Mouse (Mus musculus) testis, adult 2 months (tissue): ENCODE measurements around the gene Nat10.

Source experiments
- CTCF ChIP-seq: fragments of 200-500 bp; IDR thresholded peaks from 2 replicates; pipeline ENCODE4 v1.5.1; 2012; ENCODE audit warnings: low read depth, mild to moderate bottlenecking, inconsistent platforms, low read length, moderate library complexity; ENCODE audit not compliant: control insufficient read depth, insufficient read depth, insufficient replicate concordance
- POLR2A ChIP-seq: fragments of 200-500 bp; IDR thresholded peaks from 2 replicates; pipeline ENCODE4 v1.6.1; 2012; ENCODE audit warnings: low read depth, mild to moderate bottlenecking, inconsistent platforms, low read length, moderate library complexity; ENCODE audit not compliant: control insufficient read depth

- no peak for TF ChIP-seq CTCF
- TF ChIP-seq POLR2A: no peak
Measured at GRCm38 (mm10) chr2:103731423-103731822, 29.6 kb downstream of the Nat10 start.
